Comparison of ENCODE assay signal across 24 mouse cellular contexts in the genomic region with DNA sequence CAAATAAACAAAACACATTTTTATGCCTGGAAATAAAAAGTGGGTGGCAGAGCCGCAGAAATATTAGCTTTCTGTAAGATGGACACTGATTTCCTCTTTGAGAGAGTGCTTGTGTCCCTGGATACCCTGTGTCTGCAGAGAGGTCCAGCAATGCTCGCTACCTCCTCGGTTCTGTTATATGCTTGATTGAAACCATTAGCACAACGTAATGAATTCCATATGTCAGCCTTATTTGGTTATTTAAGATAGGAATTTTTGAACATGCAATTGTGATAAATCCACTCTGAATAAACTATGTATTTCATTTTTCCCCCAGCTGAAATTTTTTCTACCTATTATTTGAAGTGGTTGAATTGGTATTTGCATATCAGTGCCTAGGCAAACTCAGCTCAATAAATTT.
DNase-seq lines count a peak whose midpoint lies in the region; ATAC-seq and TF ChIP-seq lines count a peak whose summit lies in the region.
"Had no signal": no experiment of that assay in that cellular context is flagged by ENCODE, and none has a peak within 500 bp of the region (broad histone marks: within the 10 kb centered on the region; RNA-seq: fewer than 3 reads in every experiment).

No protein-coding gene starts in this region.

- H3K4me3 ChIP-seq in embryonic facial prominence, embryonic 11.5 days (ENCODE audit: low read depth, low read length): no peak overlapping the region
- H3K4me3 ChIP-seq in hindbrain, postnatal 0 days (ENCODE audit: low read length): no peak overlapping the region
- H3K4me3 ChIP-seq: embryonic facial prominence, embryonic 12.5 days; erythroblast, embryonic 14.5 days; hindbrain, embryonic 12.5 days; hindbrain, embryonic 15.5 days had no signal

- 37% methylated on average over 4 of the region's 4 CpGs for WGBS in embryonic facial prominence, embryonic 11.5 days
- WGBS in hindbrain, postnatal 0 days: 79% methylated on average over 4 of the region's 4 CpGs

- DNase-seq in embryo, embryonic 10 days (ENCODE audit: low spot score): peak; percentile 6
- DNase-seq in embryo, embryonic 9.5 days (ENCODE audit: extremely low spot score): no peak
- peak; percentile 35 for DNase-seq in embryo, embryonic 10.5 days (ENCODE audit: low spot score)
- peak; percentile 81 for DNase-seq in embryonic facial prominence, embryonic 11.5 days (ENCODE audit: low spot score)
- DNase-seq in hindlimb bud, embryonic 11.5 days (ENCODE audit: extremely low spot score, low read depth, low spot score): peak; percentile 22
- no peak for DNase-seq in hindbrain, postnatal 0 days (ENCODE audit: low spot score)
- DNase-seq: adrenal gland, adult 8-10 months; adrenal gland, postnatal 25 days; cerebellum, adult 18-20 months; cerebellum, adult 9-11 months; cerebellum, postnatal 25 days; forebrain, postnatal 0 days; gastrocnemius, postnatal 25 days; kidney, adult 18-20 months had no signal

- no peak for ATAC-seq in embryonic facial prominence, embryonic 11.5 days (replicated peaks; ENCODE audit: insufficient number of reproducible peaks, low FRiP score, low TSS enrichment, low read depth)
- ATAC-seq in hindbrain, postnatal 0 days: no peak
- ATAC-seq in erythroid progenitor cell, adult 5-6 weeks (replicated peaks; ENCODE audit: low FRiP score, poor library complexity, severe bottlenecking): no peak
- ATAC-seq: activated CD4-positive, CD25-positive, alpha-beta regulatory T cell, adult 4 months; forebrain, embryonic 14.5 days; forebrain, postnatal 0 days; inflammation-experienced regulatory T-cells, adult 6 months; intestine, embryonic 16.5 days had no signal

- H3K4me1 ChIP-seq in embryonic facial prominence, embryonic 11.5 days (ENCODE audit: control insufficient read depth, insufficient read depth, low read length): peaks cover 2% of the 10 kb centered on the region
- peaks cover 3% of the 10 kb centered on the region; the same call in 1 of the 2 replicates for H3K4me1 ChIP-seq in hindbrain, postnatal 0 days (ENCODE audit: insufficient read depth, low read length)

- no peak overlapping the region for H3K27ac ChIP-seq in embryonic facial prominence, embryonic 11.5 days (replicated peaks; ENCODE audit: low read depth, low read length)
- H3K27ac ChIP-seq in hindbrain, postnatal 0 days: no peak overlapping the region
- H3K27ac ChIP-seq: embryonic facial prominence, embryonic 12.5 days; hindbrain, embryonic 12.5 days; hindbrain, embryonic 15.5 days had no signal

- TF ChIP-seq CTCF in hindbrain, postnatal 0 days (IDR thresholded peaks at IDR 0.05; ENCODE audit: low read depth): no peak

- no peaks in the 10 kb centered on the region for H3K27me3 ChIP-seq in embryonic facial prominence, embryonic 11.5 days (ENCODE audit: control insufficient read depth, insufficient read depth, low read length)
- no peaks in the 10 kb centered on the region for H3K27me3 ChIP-seq in hindbrain, postnatal 0 days (ENCODE audit: insufficient read depth, low read length)
- H3K27me3 ChIP-seq: embryonic facial prominence, embryonic 12.5 days; hindbrain, embryonic 12.5 days; hindbrain, embryonic 15.5 days had no signal

- H3K9me3 ChIP-seq in embryonic facial prominence, embryonic 11.5 days (replicated peaks; ENCODE audit: control insufficient read depth, low read length): no peaks in the 10 kb centered on the region
- H3K9me3 ChIP-seq in hindbrain, postnatal 0 days (ENCODE audit: low read length): no peaks in the 10 kb centered on the region
- H3K9me3 ChIP-seq: embryonic facial prominence, embryonic 12.5 days; hindbrain, embryonic 12.5 days; hindbrain, embryonic 15.5 days had no signal

- H3K9ac ChIP-seq in embryonic facial prominence, embryonic 11.5 days (replicated peaks; ENCODE audit: low read length): no peak overlapping the region
- H3K9ac ChIP-seq in hindbrain, postnatal 0 days (replicated peaks; ENCODE audit: low read length): no peak overlapping the region
- H3K9ac ChIP-seq: embryonic facial prominence, embryonic 12.5 days; forebrain, postnatal 0 days; hindbrain, embryonic 12.5 days; hindbrain, embryonic 15.5 days had no signal

- no peaks in the 10 kb centered on the region for H3K36me3 ChIP-seq in embryonic facial prominence, embryonic 11.5 days (replicated peaks; ENCODE audit: control insufficient read depth, insufficient read depth, low read depth, low read length)
- no peaks in the 10 kb centered on the region for H3K36me3 ChIP-seq in hindbrain, postnatal 0 days (ENCODE audit: insufficient read depth, low read length)
- H3K36me3 ChIP-seq: embryonic facial prominence, embryonic 12.5 days; hindbrain, embryonic 12.5 days; hindbrain, embryonic 15.5 days had no signal

- no peak overlapping the region for H3K4me2 ChIP-seq in embryonic facial prominence, embryonic 11.5 days (ENCODE audit: low read depth, low read length)
- H3K4me2 ChIP-seq in hindbrain, postnatal 0 days (ENCODE audit: low read depth, low read length): no peak overlapping the region
- H3K4me2 ChIP-seq: embryonic facial prominence, embryonic 12.5 days; heart, embryonic 11.5 days; hindbrain, embryonic 12.5 days; hindbrain, embryonic 15.5 days had no signal

Comparison
In these comparisons a context has a peak if more than half of its experiments do, and no peak if none do; other contexts are left out.
1. DNase-seq: peak in embryo, embryonic 10 days (single experiment), embryo, embryonic 10.5 days (single experiment), embryonic facial prominence, embryonic 11.5 days (single experiment) and hindlimb bud, embryonic 11.5 days (single experiment); none in embryo, embryonic 9.5 days (single experiment) and hindbrain, postnatal 0 days (single experiment).